Mouse (Mus musculus): Measurements from ENCODE around the gene Rlf. TPM values are rescaled to one million over a fixed set of nuclear protein-coding genes. Genes with fewer than 3 reads are reported as not detected.
A peak's percentile ranks its signal among the peaks of the same experiment; 100 is the strongest.

The Rlf gene
- 17.9 and 22.4 TPM in 2 replicates for polyA plus RNA-seq (2014; fragmentation: Nextera tagmentation; extraction: Ambion mirVana)

- ATAC-seq (peak; percentile 97), DNase-seq (ENCODE audit: low spot score) (peak; percentile 98)
- Histone ChIP-seq H3K4me3 (ENCODE audit: low read depth, low read length) (peak within 1 kb of the TSS; percentile 80), H3K27ac (ENCODE audit: low read depth, low read length) (peak within 1 kb of the TSS; percentile 89), H3K4me2 (ENCODE audit: low read length) (peak within 1 kb of the TSS; percentile 88), H3K9me3 (replicated peaks; ENCODE audit: control insufficient read depth, low read length) (no peaks in the 10 kb centered on the region), H3K36me3 (ENCODE audit: control insufficient read depth, insufficient read depth, low read length) (no peaks in the 10 kb centered on the region), H3K27me3 (replicated peaks; ENCODE audit: control insufficient read depth, insufficient read depth, low read length) (no peaks in the 10 kb centered on the region), H3K9ac (ENCODE audit: low read length) (peak within 1 kb of the TSS; percentile 93), H3K4me1 (ENCODE audit: control insufficient read depth, insufficient read depth, low read length) (peaks cover 9% of the 10 kb centered on the region)
- under 1% methylated on average over 48 of the region's 48 CpGs for WGBS
These were observed at the start of gene Rlf for GRCm38 (mm10) chr4:121214793-121215304. TSS of gene Rlf (minus strand) at chr4:121215084.

GRCm38 (mm10) chr4:121241612-121242000 is 26.7 kb upstream of the Rlf start:
- Histone ChIP-seq H3K4me1 (ENCODE audit: control insufficient read depth, insufficient read depth, low read length) (no peaks in the 10 kb centered on the region), H3K9me3 (replicated peaks; ENCODE audit: control insufficient read depth, low read length) (no peaks in the 10 kb centered on the region), H3K4me2 (ENCODE audit: low read length) (no peak overlapping the region), H3K36me3 (ENCODE audit: control insufficient read depth, insufficient read depth, low read length) (no peaks in the 10 kb centered on the region), H3K4me3 (ENCODE audit: low read depth, low read length) (no peak overlapping the region), H3K9ac (ENCODE audit: low read length) (no peak overlapping the region), H3K27ac (ENCODE audit: low read depth, low read length) (no peak overlapping the region), H3K27me3 (replicated peaks; ENCODE audit: control insufficient read depth, insufficient read depth, low read length) (no peaks in the 10 kb centered on the region)
- WGBS: 88% methylated on average over 1 of the region's 1 CpGs
- no peak for DNase-seq (ENCODE audit: low spot score)
- no peak; the same call in 1 of the 2 replicates for ATAC-seq

GRCm38 (mm10) chr4:121240637-121241611 is 26.0 kb upstream of the Rlf start:
- Histone ChIP-seq H3K9ac (ENCODE audit: low read length) (no peak overlapping the region), H3K4me3 (ENCODE audit: low read depth, low read length) (no peak overlapping the region), H3K9me3 (replicated peaks; ENCODE audit: control insufficient read depth, low read length) (no peaks in the 10 kb centered on the region), H3K4me1 (ENCODE audit: control insufficient read depth, insufficient read depth, low read length) (no peaks in the 10 kb centered on the region), H3K27ac (ENCODE audit: low read depth, low read length) (no peak overlapping the region), H3K4me2 (ENCODE audit: low read length) (no peak overlapping the region), H3K36me3 (ENCODE audit: control insufficient read depth, insufficient read depth, low read length) (no peaks in the 10 kb centered on the region), H3K27me3 (replicated peaks; ENCODE audit: control insufficient read depth, insufficient read depth, low read length) (no peaks in the 10 kb centered on the region)
- ATAC-seq (peak; percentile 54; the same call in 1 of the 2 replicates), DNase-seq (ENCODE audit: low spot score) (peak; percentile 80)
- 41% methylated on average over 14 of the region's 14 CpGs for WGBS

GRCm38 (mm10) chr4:121239878-121240277 is 25.0 kb upstream of the Rlf start:
- Histone ChIP-seq H3K27ac (ENCODE audit: low read depth, low read length) (no peak overlapping the region), H3K27me3 (replicated peaks; ENCODE audit: control insufficient read depth, insufficient read depth, low read length) (no peaks in the 10 kb centered on the region), H3K4me1 (ENCODE audit: control insufficient read depth, insufficient read depth, low read length) (no peaks in the 10 kb centered on the region), H3K9ac (ENCODE audit: low read length) (no peak overlapping the region), H3K4me3 (ENCODE audit: low read depth, low read length) (no peak overlapping the region), H3K36me3 (ENCODE audit: control insufficient read depth, insufficient read depth, low read length) (no peaks in the 10 kb centered on the region), H3K4me2 (ENCODE audit: low read length) (no peak overlapping the region), H3K9me3 (replicated peaks; ENCODE audit: control insufficient read depth, low read length) (no peaks in the 10 kb centered on the region)
- WGBS: 29% methylated on average over 4 of the region's 4 CpGs
- DNase-seq (ENCODE audit: low spot score): no peak
- ATAC-seq: no peak

- H3K4me3 ChIP-seq (ENCODE audit: low read depth, low read length): no peak overlapping the region
These were observed 17.0 kb upstream of the Rlf start for GRCm38 (mm10) chr4:121231772-121232414.

GRCm38 (mm10) chr4:121230943-121231614 is 16.2 kb upstream of the Rlf start:
- WGBS: 3% methylated on average over 16 of the region's 16 CpGs
- Histone ChIP-seq H3K9ac (ENCODE audit: low read length) (peak overlapping the region; percentile 30), H3K4me2 (ENCODE audit: low read length) (peak overlapping the region; percentile 36), H3K9me3 (replicated peaks; ENCODE audit: control insufficient read depth, low read length) (no peaks in the 10 kb centered on the region), H3K27ac (ENCODE audit: low read depth, low read length) (no peak overlapping the region), H3K36me3 (ENCODE audit: control insufficient read depth, insufficient read depth, low read length) (no peaks in the 10 kb centered on the region), H3K4me1 (ENCODE audit: control insufficient read depth, insufficient read depth, low read length) (peaks cover 6% of the 10 kb centered on the region; the same call in 1 of the 2 replicates), H3K4me3 (ENCODE audit: low read depth, low read length) (peak overlapping the region; percentile 9), H3K27me3 (replicated peaks; ENCODE audit: control insufficient read depth, insufficient read depth, low read length) (no peaks in the 10 kb centered on the region)
- DNase-seq (ENCODE audit: low spot score): peak; percentile 39
- ATAC-seq: peak; percentile 44; the same call in 1 of the 2 replicates

More at GRCm38 (mm10) chr4:121231772-121232414, 17.0 kb upstream of the Rlf start:
- 6% methylated on average over 5 of the region's 5 CpGs for WGBS
- H3K27me3 ChIP-seq (replicated peaks; ENCODE audit: control insufficient read depth, insufficient read depth, low read length): no peaks in the 10 kb centered on the region
- H3K27ac ChIP-seq (ENCODE audit: low read depth, low read length): no peak overlapping the region
- peaks cover 6% of the 10 kb centered on the region; the same call in 1 of the 2 replicates for H3K4me1 ChIP-seq (ENCODE audit: control insufficient read depth, insufficient read depth, low read length)
- peak; percentile 71 for ATAC-seq
- no peak overlapping the region for H3K9ac ChIP-seq (ENCODE audit: low read length)
- H3K4me2 ChIP-seq (ENCODE audit: low read length): peak overlapping the region; percentile 36; the same call in 1 of the 2 replicates
- peak; percentile 85 for DNase-seq (ENCODE audit: low spot score)
- no peaks in the 10 kb centered on the region for H3K36me3 ChIP-seq (ENCODE audit: control insufficient read depth, insufficient read depth, low read length)
- H3K9me3 ChIP-seq (replicated peaks; ENCODE audit: control insufficient read depth, low read length): no peaks in the 10 kb centered on the region

- H3K9ac ChIP-seq (ENCODE audit: low read length): no peak overlapping the region
- H3K4me3 ChIP-seq (ENCODE audit: low read depth, low read length): no peak overlapping the region
- H3K36me3 ChIP-seq (ENCODE audit: control insufficient read depth, insufficient read depth, low read length): no peaks in the 10 kb centered on the region
- no peaks in the 10 kb centered on the region for H3K9me3 ChIP-seq (replicated peaks; ENCODE audit: control insufficient read depth, low read length)
- DNase-seq (ENCODE audit: low spot score): peak; percentile 30
- 47% methylated on average over 1 of the region's 1 CpGs for WGBS
- ATAC-seq: no peak
- H3K27me3 ChIP-seq (replicated peaks; ENCODE audit: control insufficient read depth, insufficient read depth, low read length): no peaks in the 10 kb centered on the region
- H3K4me2 ChIP-seq (ENCODE audit: low read length): no peak overlapping the region
- H3K4me1 ChIP-seq (ENCODE audit: control insufficient read depth, insufficient read depth, low read length): peaks cover 6% of the 10 kb centered on the region; the same call in 1 of the 2 replicates
- H3K27ac ChIP-seq (ENCODE audit: low read depth, low read length): no peak overlapping the region
These were observed 12.2 kb upstream of the Rlf start for GRCm38 (mm10) chr4:121227072-121227471.

- ATAC-seq (no peak), DNase-seq (ENCODE audit: low spot score) (no peak)
- Histone ChIP-seq H3K27me3 (replicated peaks; ENCODE audit: control insufficient read depth, insufficient read depth, low read length) (no peaks in the 10 kb centered on the region), H3K4me2 (ENCODE audit: low read length) (no peak overlapping the region), H3K4me1 (ENCODE audit: control insufficient read depth, insufficient read depth, low read length) (no peaks in the 10 kb centered on the region), H3K9ac (ENCODE audit: low read length) (no peak overlapping the region), H3K4me3 (ENCODE audit: low read depth, low read length) (no peak overlapping the region), H3K9me3 (replicated peaks; ENCODE audit: control insufficient read depth, low read length) (no peaks in the 10 kb centered on the region), H3K36me3 (ENCODE audit: control insufficient read depth, insufficient read depth, low read length) (no peaks in the 10 kb centered on the region), H3K27ac (ENCODE audit: low read depth, low read length) (no peak overlapping the region)
- WGBS: 87% methylated on average over 4 of the region's 4 CpGs
These were observed 10.3 kb upstream of the Rlf start for GRCm38 (mm10) chr4:121225177-121225576.

Measured in forebrain, embryonic 14.5 days (tissue).